Mouse (Mus musculus) midbrain, embryonic 13.5 days (tissue): Measurements from ENCODE around the gene Lingo3. TPM values are rescaled to one million over a fixed set of nuclear protein-coding genes. Genes with fewer than 3 reads are reported as not detected.

Experiments used
- ATAC-seq: fragments of 200-750 bp; cut with Nextera tagmentation; 2 replicates; pipeline ENCODE4 v1.8.0; 2017; ENCODE audit warnings: mild to moderate bottlenecking, moderate TSS enrichment, moderate library complexity
- H3K27ac ChIP-seq: fragments of 300-500 bp; sonication (generic); 2 replicates; pipeline ENCODE4 v1.5.1; 2015; ENCODE audit warnings: inconsistent platforms, mild to moderate bottlenecking, moderate library complexity
- H3K27me3 ChIP-seq: fragments of 300-500 bp; sonication (generic); 2 replicates; pipeline ENCODE4 v1.6.1; 2015; ENCODE audit warnings: mild to moderate bottlenecking, inconsistent platforms
- H3K36me3 ChIP-seq: fragments of 300-500 bp; sonication (generic); 2 replicates; pipeline ENCODE4 v1.6.1; 2015; ENCODE audit warnings: mild to moderate bottlenecking, inconsistent platforms
- H3K4me1 ChIP-seq: fragments of 300-500 bp; sonication (generic); replicated peaks from 2 replicates; pipeline ENCODE4 v1.6.1; 2015; ENCODE audit warnings: inconsistent platforms
- H3K4me2 ChIP-seq: fragments of 300-500 bp; sonication (generic); replicated peaks from 2 replicates; pipeline ENCODE4 v1.6.1; 2015; ENCODE audit warnings: moderate library complexity, mild to moderate bottlenecking, inconsistent platforms
- H3K4me3 ChIP-seq: fragments of 300-500 bp; sonication (generic); replicated peaks from 2 replicates; pipeline ENCODE4 v1.5.1; 2015; ENCODE audit warnings: mild to moderate bottlenecking, inconsistent platforms
- H3K9ac ChIP-seq: fragments of 300-500 bp; sonication (generic); replicated peaks from 2 replicates; pipeline ENCODE4 v1.6.1; 2015; ENCODE audit warnings: mild to moderate bottlenecking, inconsistent platforms
- H3K9me3 ChIP-seq: fragments of 300-500 bp; sonication (generic); 2 replicates; pipeline ENCODE4 v1.6.1; 2016; ENCODE audit warnings: mild to moderate bottlenecking, inconsistent platforms
- WGBS: fragments of 180-500 bp; shearing (Covaris S2); methylation state at CpG from one replicate; pipeline ENCODE4 v1.1.7; 2015; 5-methylcytosine and 5-hydroxymethylcytosine counted together
- polyA plus RNA-seq: library from polyadenylated mRNA; unstranded; fragments of >200 nt; fragmentation: Nextera tagmentation; extraction: Ambion mirVana; gene quantifications from 2 replicates; pipeline ENCODE4 v1.2.1, GENCODE M21; 2015

Gene Lingo3
- polyA plus RNA-seq, 1 experiment from 2014 or later, result 1.5 TPM

- Histone ChIP-seq H3K27ac (no peak overlapping the region), H3K27me3 (no peaks in the 10 kb centered on the region), H3K4me2 (no peak overlapping the region), H3K36me3 (peaks cover 26% of the 10 kb centered on the region), H3K4me1 (peaks cover 39% of the 10 kb centered on the region), H3K9ac (peak overlapping the region; percentile 23), H3K9me3 (no peaks in the 10 kb centered on the region), H3K4me3 (no peak overlapping the region)
- WGBS, result 90% methylated on average over 7 of the region's 7 CpGs
- ATAC-seq, result no peak
These were observed 14.6 kb upstream of the Lingo3 start for GRCm38 (mm10) chr10:80858350-80858935.

GRCm38 (mm10) chr10:80857848-80858247 is 14.0 kb upstream of the Lingo3 start:
- ATAC-seq, result no peak
- Histone ChIP-seq H3K27ac (no peak overlapping the region), H3K9ac (peak overlapping the region; percentile 23; the same call in 1 of the 2 replicates), H3K9me3 (no peaks in the 10 kb centered on the region), H3K36me3 (peaks cover 25% of the 10 kb centered on the region), H3K27me3 (no peaks in the 10 kb centered on the region), H3K4me2 (0 out of 2 replicates have a peak overlapping the region, but pooled peaks have one; percentile 100), H3K4me1 (peaks cover 42% of the 10 kb centered on the region), H3K4me3 (no peak overlapping the region)
- 67% methylated on average over 3 of the region's 3 CpGs for WGBS

GRCm38 (mm10) chr10:80857386-80857785 is 13.5 kb upstream of the Lingo3 start:
- Histone ChIP-seq H3K4me2 (peak overlapping the region; percentile 100; the same call in 1 of the 2 replicates), H3K4me3 (no peak overlapping the region), H3K9ac (peak overlapping the region; percentile 59; the same call in 1 of the 2 replicates), H3K9me3 (no peaks in the 10 kb centered on the region), H3K4me1 (peaks cover 42% of the 10 kb centered on the region), H3K27ac (no peak overlapping the region), H3K27me3 (no peaks in the 10 kb centered on the region), H3K36me3 (peaks cover 24% of the 10 kb centered on the region)
- no peak for ATAC-seq
- 48% methylated on average over 8 of the region's 8 CpGs for WGBS

- Histone ChIP-seq H3K36me3 (peaks cover 24% of the 10 kb centered on the region), H3K27me3 (no peaks in the 10 kb centered on the region), H3K4me3 (no peak overlapping the region), H3K4me2 (peak overlapping the region; percentile 100; the same call in 1 of the 2 replicates), H3K4me1 (peaks cover 42% of the 10 kb centered on the region), H3K27ac (no peak overlapping the region), H3K9ac (peak overlapping the region; percentile 59; the same call in 1 of the 2 replicates), H3K9me3 (no peaks in the 10 kb centered on the region)
- ATAC-seq, result no peak
- 88% methylated on average over 5 of the region's 5 CpGs for WGBS
These were observed 13.1 kb upstream of the Lingo3 start for GRCm38 (mm10) chr10:80856908-80857307.

- peak overlapping the region; percentile 93 for H3K4me3 ChIP-seq
- no peak overlapping the region for H3K27ac ChIP-seq
- no peaks in the 10 kb centered on the region for H3K9me3 ChIP-seq
- H3K36me3 ChIP-seq, result peaks cover 24% of the 10 kb centered on the region
- H3K4me2 ChIP-seq, result peak overlapping the region; percentile 100
- no peak for ATAC-seq
- WGBS, result 78% methylated on average over 3 of the region's 3 CpGs
- peaks cover 42% of the 10 kb centered on the region for H3K4me1 ChIP-seq
- peak overlapping the region; percentile 95 for H3K9ac ChIP-seq
- H3K27me3 ChIP-seq, result no peaks in the 10 kb centered on the region
These were observed 12.4 kb upstream of the Lingo3 start for GRCm38 (mm10) chr10:80856267-80856666.

- Histone ChIP-seq H3K4me3 (peak overlapping the region; percentile 93), H3K9me3 (no peaks in the 10 kb centered on the region), H3K27me3 (no peaks in the 10 kb centered on the region), H3K36me3 (peaks cover 27% of the 10 kb centered on the region), H3K27ac (no peak overlapping the region), H3K4me1 (peaks cover 42% of the 10 kb centered on the region), H3K9ac (peak overlapping the region; percentile 95), H3K4me2 (peak overlapping the region; percentile 100)
- ATAC-seq, result peak; percentile 5; the same call in 1 of the 2 replicates
- WGBS, result 18% methylated on average over 11 of the region's 11 CpGs
These were observed 11.9 kb upstream of the Lingo3 start for GRCm38 (mm10) chr10:80855749-80856073.

- Histone ChIP-seq H3K4me1 (peaks cover 42% of the 10 kb centered on the region), H3K27me3 (no peaks in the 10 kb centered on the region), H3K4me3 (peak within 1 kb of the TSS; percentile 93), H3K9me3 (no peaks in the 10 kb centered on the region), H3K36me3 (peaks cover 33% of the 10 kb centered on the region), H3K4me2 (peak within 1 kb of the TSS; percentile 100), H3K27ac (peak within 1 kb of the TSS; percentile 67), H3K9ac (peak within 1 kb of the TSS; percentile 95)
- peak; percentile 83 for ATAC-seq
- under 1% methylated on average over 77 of the region's 81 CpGs for WGBS
These were observed 11.3 kb upstream of the Lingo3 start, which contains the start of the genes Lsm7 and Sppl2b for GRCm38 (mm10) chr10:80854913-80855748. Gene Lsm7 (minus strand): TSS chr10:80855209. Gene Sppl2b (plus strand): TSS chr10:80855275.

- ATAC-seq, result no peak
- no peak overlapping the region for H3K4me3 ChIP-seq
- no peaks in the 10 kb centered on the region for H3K9me3 ChIP-seq
- no peak overlapping the region for H3K27ac ChIP-seq
- H3K4me1 ChIP-seq, result peaks cover 12% of the 10 kb centered on the region
- WGBS, result 11% methylated on average over 10 of the region's 10 CpGs
- peaks cover 34% of the 10 kb centered on the region for H3K36me3 ChIP-seq
- no peak overlapping the region for H3K9ac ChIP-seq
- H3K27me3 ChIP-seq, result peaks cover 28% of the 10 kb centered on the region
- H3K4me2 ChIP-seq, result no peak overlapping the region
These were observed 4.7 kb upstream of the Lingo3 start for GRCm38 (mm10) chr10:80848571-80848970.

GRCm38 (mm10) chr10:80845732-80846131 is 1.9 kb upstream of the Lingo3 start:
- no peak overlapping the region for H3K4me3 ChIP-seq
- H3K36me3 ChIP-seq, result peaks cover 8% of the 10 kb centered on the region; the same call in 1 of the 2 replicates
- WGBS, result 82% methylated on average over 12 of the region's 12 CpGs
- H3K27ac ChIP-seq, result no peak overlapping the region
- ATAC-seq, result no peak
- peaks cover 53% of the 10 kb centered on the region for H3K27me3 ChIP-seq
- H3K9ac ChIP-seq, result no peak overlapping the region
- H3K4me2 ChIP-seq, result no peak overlapping the region
- no peaks in the 10 kb centered on the region for H3K9me3 ChIP-seq
- H3K4me1 ChIP-seq, result peaks cover 13% of the 10 kb centered on the region

- peaks cover 13% of the 10 kb centered on the region for H3K4me1 ChIP-seq
- WGBS, result 66% methylated on average over 8 of the region's 8 CpGs
- H3K9me3 ChIP-seq, result no peaks in the 10 kb centered on the region
- peaks cover 3% of the 10 kb centered on the region; the same call in 1 of the 2 replicates for H3K36me3 ChIP-seq
- H3K4me2 ChIP-seq, result no peak overlapping the region
- ATAC-seq, result no peak
- H3K9ac ChIP-seq, result peak overlapping the region; percentile 74; the same call in 1 of the 2 replicates
- no peak overlapping the region for H3K4me3 ChIP-seq
- H3K27me3 ChIP-seq, result peaks cover 53% of the 10 kb centered on the region
- H3K27ac ChIP-seq, result no peak overlapping the region
These were observed 1.3 kb upstream of the Lingo3 start for GRCm38 (mm10) chr10:80845055-80845693.

GRCm38 (mm10) chr10:80843087-80843930 is 530 bp downstream of the Lingo3 start:
- no peak overlapping the region for H3K27ac ChIP-seq
- peak overlapping the region; percentile 74 for H3K9ac ChIP-seq
- H3K36me3 ChIP-seq, result no peaks in the 10 kb centered on the region
- H3K4me3 ChIP-seq, result peak overlapping the region; percentile 48
- WGBS, result 8% methylated on average over 32 of the region's 32 CpGs
- H3K4me1 ChIP-seq, result peaks cover 19% of the 10 kb centered on the region
- no peaks in the 10 kb centered on the region for H3K9me3 ChIP-seq
- ATAC-seq, result 0 out of 2 replicates have a peak, but pooled peaks have one; percentile 28
- H3K4me2 ChIP-seq, result peak overlapping the region; percentile 78
- peaks cover 53% of the 10 kb centered on the region for H3K27me3 ChIP-seq
